Mouse (Mus musculus): Measurements from ENCODE around the gene Ttc21a. TPM values are rescaled to one million over a fixed set of nuclear protein-coding genes. Genes with fewer than 3 reads are reported as not detected.
A peak's percentile ranks its signal among the peaks of the same experiment; 100 is the strongest.
"Not testable (repeated sequence)": the region's sequence is repeated elsewhere in the genome, so short reads cannot be mapped to it uniquely, and the experiment has no call there.

Gene Ttc21a
- polyA plus RNA-seq, 1 experiment from 2014 or later: 1.8 TPM

DNA sequence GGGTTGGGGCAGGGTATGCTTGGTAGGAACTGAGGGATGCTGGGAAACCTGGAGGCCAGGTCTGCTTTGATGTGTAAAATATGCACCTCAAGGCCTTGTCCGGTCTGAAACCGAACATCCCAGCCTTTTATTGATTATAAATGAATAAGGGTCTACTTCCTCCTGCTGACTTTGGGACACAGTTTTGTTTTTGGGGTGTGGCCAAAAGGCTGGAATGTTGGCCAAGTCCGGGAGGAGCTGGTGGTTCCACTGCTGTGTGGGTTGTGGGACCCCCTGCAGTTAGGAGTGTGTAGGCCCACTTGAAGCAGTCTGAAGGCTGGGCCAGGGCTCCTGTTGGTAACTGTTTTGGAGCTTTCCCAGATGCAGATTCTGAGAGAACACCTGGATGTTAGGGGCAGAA lies 68.5 kb downstream of the Ttc21a start:
- no peaks in the 10 kb centered on the region for H3K36me3 ChIP-seq (ENCODE audit: insufficient read depth, low read length)
- ATAC-seq (no peak), DNase-seq (ENCODE audit: low spot score) (no peak)
- H3K9me3 ChIP-seq (ENCODE audit: low read length): no peaks in the 10 kb centered on the region
- no peaks in the 10 kb centered on the region for H3K27me3 ChIP-seq (replicated peaks; ENCODE audit: insufficient read depth, low read length)
- no peak overlapping the region for H3K9ac ChIP-seq (replicated peaks; ENCODE audit: low read depth)
- 39% methylated on average over 3 of the region's 3 CpGs for WGBS
- H3K27ac ChIP-seq (ENCODE audit: low read length): no peak overlapping the region
- no peak overlapping the region for H3K4me2 ChIP-seq (replicated peaks; ENCODE audit: low read depth, low read length)
- TF ChIP-seq CTCF (IDR thresholded peaks at IDR 0.05) (no peak), EP300 (IDR thresholded peaks at IDR 0.05) (no peak)
- peaks cover 3% of the 10 kb centered on the region; the same call in 1 of the 2 replicates for H3K4me1 ChIP-seq (ENCODE audit: insufficient read depth, low read depth, low read length)
- H3K4me3 ChIP-seq (ENCODE audit: low read depth, low read length): no peak overlapping the region

DNA sequence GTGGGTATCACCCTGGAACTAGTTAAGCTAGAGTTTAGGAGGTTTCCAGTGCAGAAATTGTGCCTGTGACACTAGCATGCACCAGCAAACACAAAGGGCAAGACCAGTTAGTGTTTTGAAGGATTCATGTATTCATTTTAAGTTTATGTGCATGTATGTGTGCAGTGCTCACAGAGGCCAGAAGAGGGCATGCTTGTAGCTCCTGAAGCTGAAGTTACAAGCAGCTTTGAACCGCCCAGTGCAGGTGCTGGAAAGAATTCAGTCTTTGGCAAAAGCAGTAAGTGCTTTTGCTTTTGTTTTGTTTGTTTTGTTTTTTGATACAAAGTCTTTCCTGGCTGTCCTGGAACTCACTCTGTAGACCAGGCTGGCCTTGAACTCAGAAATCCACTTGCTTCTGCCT lies 70.4 kb downstream of the Ttc21a start:
- Histone ChIP-seq H3K4me3 (ENCODE audit: low read depth, low read length) (no peak overlapping the region), H3K4me2 (replicated peaks; ENCODE audit: low read depth, low read length) (no peak overlapping the region), H3K27me3 (replicated peaks; ENCODE audit: insufficient read depth, low read length) (no peaks in the 10 kb centered on the region), H3K9ac (replicated peaks; ENCODE audit: low read depth) (no peak overlapping the region), H3K9me3 (ENCODE audit: low read length) (no peaks in the 10 kb centered on the region), H3K27ac (ENCODE audit: low read length) (no peak overlapping the region), H3K4me1 (ENCODE audit: insufficient read depth, low read depth, low read length) (no peaks in the 10 kb centered on the region; the same call in 1 of the 2 replicates), H3K36me3 (ENCODE audit: insufficient read depth, low read length) (no peaks in the 10 kb centered on the region)
- DNase-seq (ENCODE audit: low spot score): no peak
- TF ChIP-seq CTCF (IDR thresholded peaks at IDR 0.05): peak; percentile 19; the same call in 1 of the 2 replicates
- no peak for TF ChIP-seq EP300 (IDR thresholded peaks at IDR 0.05)
- no peak for ATAC-seq
- WGBS: 87% methylated on average over 1 of the region's 1 CpGs

DNA sequence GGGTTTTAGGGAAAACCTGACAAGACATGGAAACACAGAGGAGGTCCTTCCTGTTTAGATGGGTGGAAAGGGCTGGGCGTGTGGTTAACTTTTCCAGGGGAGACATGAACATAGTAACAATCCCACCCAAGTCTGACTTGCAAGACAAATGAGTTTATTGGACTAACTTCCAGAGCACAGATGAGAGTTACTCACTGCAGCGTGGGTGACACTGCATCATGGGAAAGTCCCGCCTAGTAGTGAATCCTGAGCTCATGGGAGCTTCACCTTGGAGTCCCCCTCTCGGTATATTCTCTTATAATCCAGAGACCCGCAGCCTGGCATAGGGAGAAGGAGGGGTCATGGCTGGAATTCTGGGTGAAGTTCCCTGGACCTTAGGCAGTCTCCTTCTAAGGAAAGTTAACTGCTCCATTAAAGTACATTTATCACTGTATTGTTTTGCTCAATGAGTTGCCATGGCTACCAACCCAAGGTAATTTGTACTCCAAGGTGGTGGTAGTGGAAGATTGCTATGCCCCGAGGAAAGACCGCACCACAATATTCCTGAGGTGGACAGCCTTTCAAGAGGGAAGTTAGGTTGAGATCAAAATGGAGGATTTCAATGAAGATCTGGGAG lies 71.9 kb downstream of the Ttc21a start:
- H3K27me3 ChIP-seq (replicated peaks; ENCODE audit: insufficient read depth, low read length): no peaks in the 10 kb centered on the region
- no peaks in the 10 kb centered on the region; the same call in 1 of the 2 replicates for H3K4me1 ChIP-seq (ENCODE audit: insufficient read depth, low read depth, low read length)
- H3K27ac ChIP-seq (ENCODE audit: low read length): no peak overlapping the region
- no peak overlapping the region for H3K9ac ChIP-seq (replicated peaks; ENCODE audit: low read depth)
- no peak overlapping the region for H3K4me3 ChIP-seq (ENCODE audit: low read depth, low read length)
- ATAC-seq: no peak
- peak; percentile 35 for DNase-seq (ENCODE audit: low spot score)
- no peaks in the 10 kb centered on the region for H3K9me3 ChIP-seq (ENCODE audit: low read length)
- peak; percentile 71 for TF ChIP-seq EP300 (IDR thresholded peaks at IDR 0.05)
- no peak for TF ChIP-seq CTCF (IDR thresholded peaks at IDR 0.05)
- WGBS: 74% methylated on average over 7 of the region's 7 CpGs
- no peaks in the 10 kb centered on the region for H3K36me3 ChIP-seq (ENCODE audit: insufficient read depth, low read length)
- H3K4me2 ChIP-seq (replicated peaks; ENCODE audit: low read depth, low read length): no peak overlapping the region

DNA sequence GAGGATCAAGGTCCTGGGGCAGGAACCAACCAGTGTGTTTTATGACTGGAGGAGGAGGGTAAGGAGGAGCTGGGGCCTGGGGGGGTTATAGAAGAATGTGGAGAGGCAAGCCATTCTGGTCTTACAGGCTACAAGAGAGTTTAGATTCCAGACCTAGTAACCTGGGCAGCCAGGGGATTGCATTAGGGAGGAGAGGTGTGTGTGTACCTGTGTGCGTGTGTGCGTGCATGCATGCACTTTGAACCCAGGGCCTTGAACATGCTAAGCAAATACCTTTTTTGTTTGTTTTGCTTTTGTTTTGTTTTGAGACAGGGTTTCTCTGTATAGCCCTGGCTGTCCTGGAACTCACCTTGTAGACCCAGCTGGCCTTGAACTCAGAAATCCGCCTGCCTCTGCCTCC lies 72.5 kb downstream of the Ttc21a start:
- H3K36me3 ChIP-seq (ENCODE audit: insufficient read depth, low read length): no peaks in the 10 kb centered on the region
- no peaks in the 10 kb centered on the region for H3K9me3 ChIP-seq (ENCODE audit: low read length)
- no peak overlapping the region for H3K9ac ChIP-seq (replicated peaks; ENCODE audit: low read depth)
- no peak overlapping the region for H3K4me3 ChIP-seq (ENCODE audit: low read depth, low read length)
- H3K27ac ChIP-seq (ENCODE audit: low read length): no peak overlapping the region
- no peaks in the 10 kb centered on the region; the same call in 1 of the 2 replicates for H3K4me1 ChIP-seq (ENCODE audit: insufficient read depth, low read depth, low read length)
- WGBS: 82% methylated on average over 3 of the region's 3 CpGs
- no peak for ATAC-seq
- TF ChIP-seq EP300 (IDR thresholded peaks at IDR 0.05): no peak
- no peak for TF ChIP-seq CTCF (IDR thresholded peaks at IDR 0.05)
- no peak overlapping the region for H3K4me2 ChIP-seq (replicated peaks; ENCODE audit: low read depth, low read length)
- DNase-seq (ENCODE audit: low spot score): no peak
- H3K27me3 ChIP-seq (replicated peaks; ENCODE audit: insufficient read depth, low read length): no peaks in the 10 kb centered on the region

DNA sequence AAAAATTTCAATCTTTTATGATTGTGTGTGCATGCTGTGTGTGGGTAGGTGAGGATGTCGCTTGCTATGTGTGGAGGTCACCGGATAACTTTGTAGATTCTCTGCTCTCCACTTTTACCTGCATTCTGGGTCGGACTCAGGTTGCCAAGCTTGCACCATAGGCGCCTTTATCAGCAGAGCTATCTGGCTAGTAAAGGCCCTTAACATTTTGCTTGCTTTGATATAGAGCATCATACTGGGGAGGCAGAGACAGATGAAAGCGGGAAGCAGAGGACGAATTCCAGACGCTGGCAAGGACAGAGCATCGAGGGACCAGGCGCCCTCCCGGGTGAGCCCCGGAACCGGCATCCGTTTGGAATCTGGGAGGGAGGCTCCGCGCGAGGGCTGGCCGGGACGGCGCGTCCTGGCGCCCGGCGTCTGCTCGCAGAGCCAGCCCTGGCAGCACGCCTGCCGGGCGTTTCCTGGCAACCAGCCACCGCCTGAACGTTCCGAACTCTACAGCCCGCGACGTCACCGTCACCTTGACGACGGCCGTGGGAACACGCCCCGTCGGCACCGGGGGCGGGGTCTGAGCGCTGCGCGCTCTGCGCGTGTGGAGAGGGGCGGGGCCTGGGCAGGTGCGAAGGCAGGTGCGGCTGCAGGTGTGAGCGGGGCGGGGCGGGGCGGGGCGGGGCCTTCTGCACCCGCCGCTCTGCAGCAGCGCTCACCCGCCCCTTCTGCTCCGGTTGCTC lies 73.5 kb downstream of the Ttc21a start:
- ATAC-seq (peak; percentile 93), DNase-seq (ENCODE audit: low spot score) (peak; percentile 96)
- Histone ChIP-seq H3K27ac (ENCODE audit: low read length) (peak overlapping the region; percentile 82), H3K36me3 (ENCODE audit: insufficient read depth, low read length) (no peaks in the 10 kb centered on the region), H3K4me2 (replicated peaks; ENCODE audit: low read depth, low read length) (peak overlapping the region; percentile 70), H3K4me1 (ENCODE audit: insufficient read depth, low read depth, low read length) (no peaks in the 10 kb centered on the region; the same call in 1 of the 2 replicates), H3K4me3 (ENCODE audit: low read depth, low read length) (peak overlapping the region; percentile 31), H3K9ac (replicated peaks; ENCODE audit: low read depth) (no peak overlapping the region), H3K9me3 (ENCODE audit: low read length) (no peaks in the 10 kb centered on the region), H3K27me3 (replicated peaks; ENCODE audit: insufficient read depth, low read length) (no peaks in the 10 kb centered on the region)
- TF ChIP-seq EP300 (IDR thresholded peaks at IDR 0.05) (peak; percentile 41; the same call in 1 of the 2 replicates), CTCF (IDR thresholded peaks at IDR 0.05) (0 out of 2 replicates have a peak, but pooled peaks have one; percentile 12)
- 2% methylated on average over 47 of the region's 60 CpGs for WGBS

DNA sequence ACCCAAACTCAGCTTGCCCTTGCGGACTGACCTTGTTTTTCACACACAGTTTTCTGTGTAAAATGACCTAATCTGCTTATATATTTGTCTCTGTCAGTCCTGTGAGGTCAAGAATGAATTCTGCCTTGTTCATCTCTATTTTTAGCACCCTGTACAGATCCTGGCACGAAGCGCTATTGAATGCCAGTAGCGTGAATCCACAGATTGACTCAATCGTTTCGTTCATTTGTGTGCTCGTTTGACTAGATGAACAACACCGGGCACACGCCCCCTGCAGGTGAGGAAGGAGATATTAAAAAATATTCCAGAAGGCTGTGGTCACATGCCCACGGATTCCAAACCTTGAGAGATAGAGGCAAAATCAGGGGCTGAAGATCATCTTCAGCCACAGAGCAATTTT lies 74.1 kb downstream of the Ttc21a start:
- no peak overlapping the region for H3K9ac ChIP-seq (replicated peaks; ENCODE audit: low read depth)
- H3K36me3 ChIP-seq (ENCODE audit: insufficient read depth, low read length): no peaks in the 10 kb centered on the region
- ATAC-seq (peak; percentile 78), DNase-seq (ENCODE audit: low spot score) (peak; percentile 97)
- peak overlapping the region; percentile 82 for H3K27ac ChIP-seq (ENCODE audit: low read length)
- WGBS: under 1% methylated on average over 10 of the region's 10 CpGs
- no peaks in the 10 kb centered on the region; the same call in 1 of the 2 replicates for H3K4me1 ChIP-seq (ENCODE audit: insufficient read depth, low read depth, low read length)
- TF ChIP-seq EP300 (IDR thresholded peaks at IDR 0.05) (peak; percentile 88; the same call in 1 of the 2 replicates), CTCF (IDR thresholded peaks at IDR 0.05) (peak; percentile 77)
- no peaks in the 10 kb centered on the region for H3K27me3 ChIP-seq (replicated peaks; ENCODE audit: insufficient read depth, low read length)
- H3K4me3 ChIP-seq (ENCODE audit: low read depth, low read length): peak overlapping the region; percentile 31
- peak overlapping the region; percentile 70 for H3K4me2 ChIP-seq (replicated peaks; ENCODE audit: low read depth, low read length)
- H3K9me3 ChIP-seq (ENCODE audit: low read length): no peaks in the 10 kb centered on the region

DNA sequence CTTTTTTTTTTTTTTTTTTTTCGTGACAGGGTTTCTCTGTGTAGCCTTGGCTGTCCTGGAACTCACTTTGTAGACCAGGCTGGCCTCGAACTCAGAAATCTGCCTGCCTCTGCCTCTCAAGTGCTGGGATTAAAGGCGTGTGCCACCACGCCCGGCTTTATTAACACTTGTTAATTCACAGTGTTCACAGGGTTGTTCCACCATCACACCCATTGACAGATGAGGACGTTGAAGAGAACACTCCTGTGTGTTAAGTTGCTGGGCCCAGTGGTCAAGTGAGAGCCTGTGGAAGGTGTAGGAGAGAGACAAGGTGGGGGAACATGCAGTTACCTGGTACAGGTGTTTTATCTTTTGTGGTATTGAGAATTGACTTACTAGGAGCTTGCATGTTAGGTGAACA lies 74.8 kb downstream of the Ttc21a start:
- H3K27me3 ChIP-seq (replicated peaks; ENCODE audit: insufficient read depth, low read length); H3K9me3 ChIP-seq (ENCODE audit: low read length); H3K4me3 ChIP-seq (ENCODE audit: low read depth, low read length); DNase-seq (ENCODE audit: low spot score); H3K9ac ChIP-seq (replicated peaks; ENCODE audit: low read depth); H3K4me1 ChIP-seq (ENCODE audit: insufficient read depth, low read depth, low read length); ATAC-seq; H3K36me3 ChIP-seq (ENCODE audit: insufficient read depth, low read length); H3K4me2 ChIP-seq (replicated peaks; ENCODE audit: low read depth, low read length): not testable (repeated sequence)
- 76% methylated on average over 6 of the region's 6 CpGs for WGBS
- H3K27ac ChIP-seq (ENCODE audit: low read length): peak overlapping the region; percentile 82; the same call in 1 of the 2 replicates
